Mouse (Mus musculus): Measurements from ENCODE around the gene Supt3.

The Supt3 gene

DNA sequence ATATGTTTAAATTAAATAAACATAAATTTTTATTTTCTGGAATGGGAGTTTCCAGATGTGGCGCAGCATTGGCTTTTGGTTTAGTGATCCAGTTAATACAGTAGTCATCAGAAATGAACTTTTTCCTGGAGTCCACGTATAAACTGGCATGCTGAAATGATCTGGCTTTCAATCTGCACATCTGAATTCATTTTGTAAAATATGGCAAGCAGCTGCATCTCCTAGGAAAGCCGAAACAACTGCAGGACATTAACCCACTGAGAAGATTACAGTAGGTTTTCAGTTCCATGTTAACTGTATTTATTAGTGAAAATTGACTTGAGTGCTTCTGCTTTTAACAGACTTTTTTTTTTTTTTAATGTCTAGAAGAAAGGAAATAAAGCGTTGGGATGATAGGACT is 5.4 kb downstream of the Supt3 start:
- no peak for DNase-seq (ENCODE audit: low spot score)

DNA sequence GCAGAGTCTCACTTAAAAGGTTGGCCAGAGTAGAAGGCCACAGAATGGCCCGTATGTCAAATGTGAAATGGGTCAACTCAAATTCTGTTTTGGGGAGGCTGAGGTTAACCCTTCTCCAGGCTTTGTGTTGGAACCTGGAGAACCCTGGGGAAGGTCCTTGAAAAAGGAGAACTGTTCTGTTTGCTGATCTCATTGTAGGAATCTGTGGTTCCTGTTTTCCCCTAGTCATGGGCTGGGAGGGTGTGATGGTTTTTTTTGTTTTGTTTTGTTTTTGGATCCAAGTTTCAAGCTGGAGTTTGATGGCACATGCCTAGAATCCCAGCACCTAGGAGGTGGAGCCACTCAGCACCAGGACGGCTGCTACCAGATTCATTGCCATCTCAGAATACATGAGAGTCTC is 6.2 kb downstream of the Supt3 start:
- no peak for DNase-seq (ENCODE audit: low spot score)

GRCm38 (mm10) chr17:44788982-44789747 is 12.2 kb downstream of the Supt3 start:
- no peak for DNase-seq (ENCODE audit: low spot score)

DNA sequence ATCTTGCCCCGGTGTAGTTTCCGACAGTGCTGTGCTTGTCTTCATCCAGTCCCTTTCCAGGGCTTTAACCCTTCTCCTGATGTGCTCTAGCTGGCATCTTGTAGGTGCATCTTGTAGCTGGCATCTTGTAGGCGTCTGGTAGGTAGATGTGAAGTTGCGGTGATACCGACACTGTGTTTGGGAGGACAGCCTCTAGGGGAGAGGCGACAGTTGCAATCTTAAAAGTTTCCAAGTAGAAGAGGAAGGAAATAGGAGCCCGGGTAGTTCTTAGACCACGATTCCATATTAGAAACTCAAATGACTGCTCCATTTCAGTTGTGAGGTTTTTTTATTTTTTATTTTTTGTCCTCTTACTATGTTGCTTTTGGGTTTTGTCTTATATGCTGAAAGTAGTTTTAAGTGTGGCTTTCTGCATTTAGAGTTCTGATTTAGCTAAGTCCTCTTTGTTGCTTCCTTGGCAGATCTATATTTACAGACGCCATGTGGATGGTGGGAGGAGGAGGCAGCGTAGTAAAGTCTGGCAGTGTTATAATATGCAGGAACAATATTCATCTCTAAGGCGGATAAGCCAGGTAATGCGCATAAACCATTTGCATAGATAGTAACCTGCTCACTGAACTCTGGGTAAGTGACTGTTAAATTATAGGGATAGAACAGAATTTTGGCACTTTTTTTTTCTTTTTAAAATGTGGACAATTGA is 15.4 kb downstream of the Supt3 start:
- no peak for DNase-seq (ENCODE audit: low spot score)

GRCm38 (mm10) chr17:44797331-44797730 is 20.4 kb downstream of the Supt3 start:
- DNase-seq (ENCODE audit: low spot score): no peak

- DNase-seq (ENCODE audit: low spot score): no peak
Observed at GRCm38 (mm10) chr17:44807031-44807430, 30.1 kb downstream of the Supt3 start.

DNA sequence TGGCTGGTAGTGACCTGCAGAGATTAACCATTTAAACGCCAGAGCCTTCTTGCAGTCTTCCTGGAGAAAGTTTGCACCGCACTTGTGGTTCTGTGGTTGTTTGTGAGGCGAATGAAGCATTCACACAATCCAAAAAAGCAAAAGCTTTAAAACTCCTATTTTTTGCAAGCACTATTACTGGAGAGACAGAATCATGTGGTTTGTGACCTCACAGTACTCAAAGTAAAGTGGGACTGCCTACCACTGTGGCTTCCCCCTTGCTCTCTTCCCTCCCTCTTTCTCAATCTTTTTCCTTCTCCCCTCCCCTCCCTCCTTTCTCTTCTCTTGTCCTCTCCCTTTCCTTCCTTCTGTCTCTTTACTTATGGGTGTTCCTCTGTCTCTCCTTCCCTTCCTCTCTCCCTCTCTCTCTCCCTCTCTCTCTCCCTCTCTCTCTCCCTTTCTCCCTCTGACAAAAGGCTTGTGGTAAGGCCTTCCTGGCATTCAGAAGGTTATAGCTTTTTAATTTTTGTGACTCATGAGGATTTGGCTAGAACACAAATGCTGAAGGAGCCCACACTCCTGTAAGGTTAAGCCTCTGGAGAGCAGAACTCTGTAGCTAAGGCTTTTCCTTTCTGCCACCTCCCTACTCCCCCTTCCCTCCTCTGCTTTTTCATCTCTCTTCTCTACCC is 37.7 kb downstream of the Supt3 start, which contains the start of gene Runx2:
Gene Runx2, minus strand, starts transcription at position 290 of the 668 bp plus-strand sequence.
- no peak for DNase-seq (ENCODE audit: low spot score)

DNA sequence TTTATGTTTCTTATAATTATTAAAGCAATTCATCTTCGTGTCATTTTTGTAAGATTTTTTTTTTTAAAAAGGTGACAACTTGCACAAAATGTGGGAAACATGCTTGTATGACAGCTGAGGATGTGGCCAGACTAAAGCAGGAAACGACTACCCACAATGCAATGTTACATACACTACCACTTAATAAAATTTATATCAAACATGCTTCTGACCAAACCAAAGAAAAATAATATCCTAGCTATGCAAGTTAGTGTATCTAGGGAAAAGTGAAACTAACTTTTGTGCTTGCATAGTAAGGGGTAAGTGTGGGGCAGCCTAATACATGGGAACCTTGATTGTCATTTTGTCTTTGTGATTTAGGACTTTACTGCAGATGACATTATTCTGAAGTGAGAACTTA is 41.9 kb downstream of the Supt3 start:
- DNase-seq (ENCODE audit: low spot score): no peak

DNA sequence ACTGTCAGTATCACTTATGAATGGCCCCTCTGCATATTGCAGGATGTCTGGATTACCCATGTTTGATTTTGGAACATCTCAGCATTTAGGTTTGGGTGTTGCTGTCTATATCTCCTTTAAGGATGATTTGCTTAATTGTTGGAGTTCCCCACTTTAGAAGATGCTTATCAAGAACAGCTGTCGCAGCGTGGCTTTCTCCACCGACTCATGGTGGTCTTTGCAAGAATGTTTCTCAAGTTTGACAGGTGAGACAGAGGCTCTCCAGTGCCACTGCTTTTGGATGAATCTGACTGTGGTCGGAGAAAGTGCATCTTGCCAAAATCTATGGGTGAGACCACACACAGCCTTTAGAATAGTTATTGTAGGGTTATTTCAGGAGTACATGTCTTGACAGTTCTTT is 42.9 kb downstream of the Supt3 start:
- DNase-seq (ENCODE audit: low spot score): no peak

DNA sequence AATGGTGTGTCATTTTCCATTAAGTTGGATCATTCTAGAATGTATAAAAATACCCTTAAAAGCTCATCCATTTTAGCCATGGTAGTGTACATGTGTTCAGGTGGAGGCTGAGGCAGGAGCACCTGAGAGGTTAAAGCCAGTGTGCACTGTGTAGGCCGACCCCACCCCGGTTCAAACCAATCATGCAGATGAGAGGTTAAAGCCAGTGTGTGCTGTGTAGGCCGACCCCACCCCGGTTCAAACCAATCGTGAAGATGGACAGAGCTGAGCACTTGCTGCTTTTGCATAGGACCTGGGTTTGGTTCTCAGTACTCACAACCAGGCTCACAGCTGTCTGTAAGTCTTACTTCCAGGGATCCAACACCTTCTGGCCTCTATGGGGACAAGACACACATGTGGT is 45.0 kb downstream of the Supt3 start:
- DNase-seq (ENCODE audit: low spot score): no peak

GRCm38 (mm10) chr17:44827124-44827523 is 50.2 kb downstream of the Supt3 start:
- no peak for DNase-seq (ENCODE audit: low spot score)

- peak; percentile 59 for DNase-seq (ENCODE audit: low spot score)
Observed at GRCm38 (mm10) chr17:44827964-44828363, 51.0 kb downstream of the Supt3 start.

- DNase-seq (ENCODE audit: low spot score): no peak
Observed at GRCm38 (mm10) chr17:44829587-44829986, 52.6 kb downstream of the Supt3 start.

GRCm38 (mm10) chr17:44831201-44831600 is 54.2 kb downstream of the Supt3 start:
- DNase-seq (ENCODE audit: low spot score): no peak

DNA sequence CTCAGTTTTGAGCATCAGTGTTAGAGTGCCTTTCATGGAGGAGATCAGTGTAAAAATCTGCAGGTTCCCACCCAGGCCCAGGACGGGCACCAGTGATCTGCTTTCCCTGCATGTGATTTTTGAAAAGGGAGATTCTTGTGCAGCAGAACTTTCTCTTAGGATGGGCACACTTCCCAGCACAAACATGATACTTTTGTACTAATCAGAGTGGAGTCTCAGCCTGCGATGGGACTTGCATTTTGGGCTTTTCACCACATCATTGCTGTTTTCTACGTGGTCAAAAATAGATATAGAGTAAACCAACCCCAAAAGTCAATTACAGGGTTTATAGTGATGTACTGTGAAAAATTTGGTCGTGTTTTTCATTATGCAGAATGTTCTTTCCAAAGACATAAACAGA is 65.2 kb downstream of the Supt3 start:
- DNase-seq (ENCODE audit: low spot score): no peak

GRCm38 (mm10) chr17:44863165-44863564 is 86.2 kb downstream of the Supt3 start:
- DNase-seq (ENCODE audit: low spot score): no peak

GRCm38 (mm10) chr17:44893592-44893991 is 116.6 kb downstream of the Supt3 start:
- no peak for DNase-seq (ENCODE audit: low spot score)

GRCm38 (mm10) chr17:44943536-44944090 is 166.7 kb downstream of the Supt3 start:
- DNase-seq (ENCODE audit: low spot score): no peak

GRCm38 (mm10) chr17:44945333-44945732 is 168.4 kb downstream of the Supt3 start:
- DNase-seq (ENCODE audit: low spot score): no peak

- DNase-seq (ENCODE audit: low spot score): no peak
Observed at GRCm38 (mm10) chr17:44948321-44948720, 171.4 kb downstream of the Supt3 start.

- DNase-seq (ENCODE audit: low spot score): no peak
Observed at GRCm38 (mm10) chr17:44956671-44957070, 179.7 kb downstream of the Supt3 start.

DNA sequence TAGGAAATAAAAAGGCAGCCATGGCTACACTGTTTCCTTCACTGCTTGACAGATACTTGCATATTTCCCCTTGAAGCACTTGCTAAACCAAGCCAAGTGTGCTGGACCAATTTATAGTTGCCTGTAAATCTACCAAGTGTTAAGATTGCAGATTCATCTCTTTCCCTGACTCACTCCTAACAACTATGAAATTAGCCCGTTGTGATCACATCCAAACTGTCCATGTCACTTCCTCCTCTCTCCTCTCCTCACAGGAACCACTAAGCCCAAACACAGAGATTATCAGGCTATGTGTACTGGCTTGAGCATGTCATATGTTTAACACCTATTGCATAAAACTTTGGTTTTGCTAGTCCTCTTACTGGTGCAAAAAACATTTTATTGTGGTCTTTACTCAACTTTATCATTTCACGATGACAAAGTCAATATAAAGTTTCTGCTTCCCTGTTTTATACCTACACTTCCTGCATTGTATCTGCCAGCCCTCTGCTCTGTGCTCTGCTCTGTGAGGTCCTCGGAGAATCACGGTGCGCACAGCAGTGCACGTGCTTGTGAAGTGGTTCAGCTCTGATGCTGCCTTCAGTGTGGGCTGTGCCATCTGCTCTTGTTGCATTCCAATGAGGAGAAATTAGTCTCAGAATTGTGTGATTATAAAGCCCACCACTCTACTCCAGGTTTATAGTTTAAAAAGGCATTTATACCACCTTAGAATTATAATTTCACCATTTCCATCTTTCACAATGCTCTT is 186.3 kb downstream of the Supt3 start:
- no peak for DNase-seq (ENCODE audit: low spot score)

Data from c-Kit-positive CD71-positive TER-119-positive erythroid progenitor cells, embryonic 14.5 days (primary cell).